Mouse (Mus musculus): ENCODE data around the gene Rsbn1. TPM values are rescaled to one million over a fixed set of nuclear protein-coding genes. Genes with fewer than 3 reads are reported as not detected.

Rsbn1 gene
- polyA plus RNA-seq, 1 experiment from 2014 or later: 7.2 TPM

GRCm38 (mm10) chr3:103987831-103988432 lies 74.0 kb downstream of the Rsbn1 start:
- ATAC-seq (ENCODE audit: low FRiP score, low TSS enrichment) (no peak), DNase-seq (ENCODE audit: low spot score) (no peak)
- Histone ChIP-seq H3K27me3 (ENCODE audit: control insufficient read depth, insufficient read depth, low read length) (no peaks in the 10 kb centered on the region), H3K9ac (ENCODE audit: low read length) (no peak overlapping the region), H3K27ac (replicated peaks) (no peak overlapping the region), H3K36me3 (ENCODE audit: control insufficient read depth, insufficient read depth, low read length) (peaks cover 10% of the 10 kb centered on the region; the same call in 1 of the 2 replicates), H3K4me3 (ENCODE audit: low read depth, low read length) (no peak overlapping the region), H3K4me2 (replicated peaks; ENCODE audit: low read depth) (no peak overlapping the region), H3K9me3 (ENCODE audit: control insufficient read depth, low read length) (no peaks in the 10 kb centered on the region), H3K4me1 (replicated peaks; ENCODE audit: control insufficient read depth, insufficient read depth) (no peaks in the 10 kb centered on the region)
- TF ChIP-seq CTCF (IDR thresholded peaks at IDR 0.05; ENCODE audit: low read depth): no peak
- no peak for TF ChIP-seq EP300 (optimal IDR thresholded peaks at IDR 0.05)
- WGBS: 26% methylated on average over 5 of the region's 5 CpGs

GRCm38 (mm10) chr3:103989352-103989751 lies 75.4 kb downstream of the Rsbn1 start:
- Histone ChIP-seq H3K4me2 (replicated peaks; ENCODE audit: low read depth) (no peak overlapping the region), H3K9me3 (ENCODE audit: control insufficient read depth, low read length) (no peaks in the 10 kb centered on the region), H3K4me3 (ENCODE audit: low read depth, low read length) (no peak overlapping the region), H3K27ac (replicated peaks) (no peak overlapping the region), H3K36me3 (ENCODE audit: control insufficient read depth, insufficient read depth, low read length) (peaks cover 13% of the 10 kb centered on the region; the same call in 1 of the 2 replicates), H3K9ac (ENCODE audit: low read length) (no peak overlapping the region), H3K27me3 (ENCODE audit: control insufficient read depth, insufficient read depth, low read length) (no peaks in the 10 kb centered on the region), H3K4me1 (replicated peaks; ENCODE audit: control insufficient read depth, insufficient read depth) (no peaks in the 10 kb centered on the region)
- TF ChIP-seq EP300 (optimal IDR thresholded peaks at IDR 0.05) (no peak), CTCF (IDR thresholded peaks at IDR 0.05; ENCODE audit: low read depth) (no peak)
- no peak for DNase-seq (ENCODE audit: low spot score)
- no peak for ATAC-seq (ENCODE audit: low FRiP score, low TSS enrichment)
- WGBS: 86% methylated on average over 4 of the region's 4 CpGs

- Histone ChIP-seq H3K27ac (replicated peaks) (no peak overlapping the region), H3K4me1 (replicated peaks; ENCODE audit: control insufficient read depth, insufficient read depth) (no peaks in the 10 kb centered on the region), H3K36me3 (ENCODE audit: control insufficient read depth, insufficient read depth, low read length) (peaks cover 11% of the 10 kb centered on the region; the same call in 1 of the 2 replicates), H3K27me3 (ENCODE audit: control insufficient read depth, insufficient read depth, low read length) (no peaks in the 10 kb centered on the region), H3K9ac (ENCODE audit: low read length) (no peak overlapping the region), H3K4me3 (ENCODE audit: low read depth, low read length) (no peak overlapping the region), H3K9me3 (ENCODE audit: control insufficient read depth, low read length) (no peaks in the 10 kb centered on the region), H3K4me2 (replicated peaks; ENCODE audit: low read depth) (no peak overlapping the region)
- TF ChIP-seq CTCF (IDR thresholded peaks at IDR 0.05; ENCODE audit: low read depth) (no peak), EP300 (optimal IDR thresholded peaks at IDR 0.05) (no peak)
- DNase-seq (ENCODE audit: low spot score): no peak
- no peak for ATAC-seq (ENCODE audit: low FRiP score, low TSS enrichment)
- 87% methylated on average over 3 of the region's 3 CpGs for WGBS
Measured at GRCm38 (mm10) chr3:103991271-103991670, 77.4 kb downstream of the Rsbn1 start.

DNA sequence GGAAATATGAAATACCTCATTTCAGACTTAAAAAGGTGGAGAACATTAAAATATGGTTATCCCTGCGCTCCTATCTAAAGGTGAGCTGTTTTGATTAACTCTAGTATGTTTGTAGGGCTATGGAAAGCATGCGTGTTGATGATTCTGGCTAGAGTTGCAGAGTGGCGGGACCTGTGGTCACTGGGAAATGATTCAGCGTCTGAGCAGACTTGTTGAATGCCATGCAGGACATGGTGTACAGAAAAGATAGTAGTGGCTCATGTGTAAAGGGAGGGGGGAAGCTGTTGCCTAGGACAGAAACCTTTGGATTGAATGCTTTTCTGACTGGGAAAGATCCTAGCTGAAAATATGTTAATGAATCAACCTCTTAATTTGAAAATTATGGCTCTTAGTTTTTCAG lies 84.8 kb downstream of the Rsbn1 start:
- Histone ChIP-seq H3K4me3 (ENCODE audit: low read depth, low read length) (no peak overlapping the region), H3K4me2 (replicated peaks; ENCODE audit: low read depth) (no peak overlapping the region), H3K27ac (replicated peaks) (no peak overlapping the region), H3K36me3 (ENCODE audit: control insufficient read depth, insufficient read depth, low read length) (peaks cover 6% of the 10 kb centered on the region; the same call in 1 of the 2 replicates), H3K27me3 (ENCODE audit: control insufficient read depth, insufficient read depth, low read length) (no peaks in the 10 kb centered on the region), H3K9ac (ENCODE audit: low read length) (no peak overlapping the region), H3K4me1 (replicated peaks; ENCODE audit: control insufficient read depth, insufficient read depth) (no peaks in the 10 kb centered on the region), H3K9me3 (ENCODE audit: control insufficient read depth, low read length) (no peaks in the 10 kb centered on the region)
- DNase-seq (ENCODE audit: low spot score) (no peak), ATAC-seq (ENCODE audit: low FRiP score, low TSS enrichment) (no peak)
- TF ChIP-seq CTCF (IDR thresholded peaks at IDR 0.05; ENCODE audit: low read depth): no peak
- 93% methylated on average over 4 of the region's 4 CpGs for WGBS

GRCm38 (mm10) chr3:104006896-104007466 lies 93.1 kb downstream of the Rsbn1 start:
- Histone ChIP-seq H3K36me3 (ENCODE audit: control insufficient read depth, insufficient read depth, low read length) (peaks cover 17% of the 10 kb centered on the region), H3K27me3 (ENCODE audit: control insufficient read depth, insufficient read depth, low read length) (no peaks in the 10 kb centered on the region), H3K9me3 (ENCODE audit: control insufficient read depth, low read length) (no peaks in the 10 kb centered on the region), H3K4me2 (replicated peaks; ENCODE audit: low read depth) (no peak overlapping the region), H3K9ac (ENCODE audit: low read length) (no peak overlapping the region), H3K27ac (replicated peaks) (no peak overlapping the region), H3K4me3 (ENCODE audit: low read depth, low read length) (no peak overlapping the region), H3K4me1 (replicated peaks; ENCODE audit: control insufficient read depth, insufficient read depth) (no peaks in the 10 kb centered on the region)
- TF ChIP-seq EP300 (optimal IDR thresholded peaks at IDR 0.05) (no peak), CTCF (IDR thresholded peaks at IDR 0.05; ENCODE audit: low read depth) (no peak)
- ATAC-seq (ENCODE audit: low FRiP score, low TSS enrichment) (no peak), DNase-seq (ENCODE audit: low spot score) (no peak)
- 84% methylated on average over 8 of the region's 8 CpGs for WGBS

GRCm38 (mm10) chr3:104007479-104007878 lies 93.6 kb downstream of the Rsbn1 start:
- Histone ChIP-seq H3K4me3 (ENCODE audit: low read depth, low read length) (no peak overlapping the region), H3K9ac (ENCODE audit: low read length) (no peak overlapping the region), H3K36me3 (ENCODE audit: control insufficient read depth, insufficient read depth, low read length) (peaks cover 17% of the 10 kb centered on the region), H3K27me3 (ENCODE audit: control insufficient read depth, insufficient read depth, low read length) (no peaks in the 10 kb centered on the region), H3K4me2 (replicated peaks; ENCODE audit: low read depth) (no peak overlapping the region), H3K9me3 (ENCODE audit: control insufficient read depth, low read length) (no peaks in the 10 kb centered on the region), H3K4me1 (replicated peaks; ENCODE audit: control insufficient read depth, insufficient read depth) (no peaks in the 10 kb centered on the region), H3K27ac (replicated peaks) (no peak overlapping the region)
- no peak for ATAC-seq (ENCODE audit: low FRiP score, low TSS enrichment)
- DNase-seq (ENCODE audit: low spot score): no peak
- TF ChIP-seq EP300 (optimal IDR thresholded peaks at IDR 0.05): no peak
- TF ChIP-seq CTCF (IDR thresholded peaks at IDR 0.05; ENCODE audit: low read depth): no peak
- 81% methylated on average over 8 of the region's 8 CpGs for WGBS
